Mouse (Mus musculus): ENCODE data around the gene Gemin7. TPM values are rescaled to one million over a fixed set of nuclear protein-coding genes. Genes with fewer than 3 reads are reported as not detected.

Gene Gemin7
- polyA plus RNA-seq, 1 experiment from 2014 or later = 114 TPM

GRCm38 (mm10) chr7:19563884-19564283, 13.5 kb downstream of the Gemin7 start:
- Histone ChIP-seq H3K9ac (ENCODE audit: low read length) (no peak overlapping the region), H3K4me1 (replicated peaks; ENCODE audit: control insufficient read depth, insufficient read depth) (peaks cover 11% of the 10 kb centered on the region; the same call in 1 of the 2 replicates), H3K27me3 (ENCODE audit: control insufficient read depth, insufficient read depth, low read length) (no peaks in the 10 kb centered on the region), H3K4me3 (ENCODE audit: low read depth, low read length) (no peak overlapping the region), H3K27ac (replicated peaks) (no peak overlapping the region), H3K4me2 (replicated peaks; ENCODE audit: low read depth) (no peak overlapping the region), H3K36me3 (ENCODE audit: control insufficient read depth, insufficient read depth, low read length) (peaks cover 11% of the 10 kb centered on the region), H3K9me3 (ENCODE audit: control insufficient read depth, low read length) (no peaks in the 10 kb centered on the region)
- WGBS = 89% methylated on average over 3 of the region's 3 CpGs
- ATAC-seq (ENCODE audit: low FRiP score, low TSS enrichment) (no peak), DNase-seq (ENCODE audit: low spot score) (no peak)
- no peak for TF ChIP-seq EP300 (optimal IDR thresholded peaks at IDR 0.05)
- no peak for TF ChIP-seq CTCF (IDR thresholded peaks at IDR 0.05; ENCODE audit: low read depth)

GRCm38 (mm10) chr7:19562643-19563410, 14.6 kb downstream of the Gemin7 start, which contains the start of gene Ppp1r37:
Gene Ppp1r37, minus strand, starts transcription at chr7:19563076.
- 2% methylated on average over 19 of the region's 19 CpGs for WGBS
- DNase-seq (ENCODE audit: low spot score) (peak; percentile 54), ATAC-seq (ENCODE audit: low FRiP score, low TSS enrichment) (no peak)
- peak within 1 kb of the TSS; percentile 94 for H3K4me2 ChIP-seq (replicated peaks; ENCODE audit: low read depth)
- peaks cover 11% of the 10 kb centered on the region for H3K36me3 ChIP-seq (ENCODE audit: control insufficient read depth, insufficient read depth, low read length)
- H3K4me1 ChIP-seq (replicated peaks; ENCODE audit: control insufficient read depth, insufficient read depth) = peaks cover 11% of the 10 kb centered on the region; the same call in 1 of the 2 replicates
- no peaks in the 10 kb centered on the region for H3K9me3 ChIP-seq (ENCODE audit: control insufficient read depth, low read length)
- H3K9ac ChIP-seq (ENCODE audit: low read length) = peak within 1 kb of the TSS; percentile 95
- peak within 1 kb of the TSS; percentile 95 for H3K27ac ChIP-seq (replicated peaks)
- no peaks in the 10 kb centered on the region for H3K27me3 ChIP-seq (ENCODE audit: control insufficient read depth, insufficient read depth, low read length)
- no peak for TF ChIP-seq CTCF (IDR thresholded peaks at IDR 0.05; ENCODE audit: low read depth)
- no peak for TF ChIP-seq EP300 (optimal IDR thresholded peaks at IDR 0.05)
- peak within 1 kb of the TSS; percentile 92 for H3K4me3 ChIP-seq (ENCODE audit: low read depth, low read length)

- Histone ChIP-seq H3K4me1 (replicated peaks; ENCODE audit: control insufficient read depth, insufficient read depth) (peaks cover 13% of the 10 kb centered on the region), H3K27ac (replicated peaks) (peak overlapping the region; percentile 95), H3K27me3 (ENCODE audit: control insufficient read depth, insufficient read depth, low read length) (no peaks in the 10 kb centered on the region), H3K9ac (ENCODE audit: low read length) (peak overlapping the region; percentile 95), H3K4me3 (ENCODE audit: low read depth, low read length) (peak overlapping the region; percentile 92), H3K36me3 (ENCODE audit: control insufficient read depth, insufficient read depth, low read length) (peaks cover 8% of the 10 kb centered on the region), H3K4me2 (replicated peaks; ENCODE audit: low read depth) (peak overlapping the region; percentile 94), H3K9me3 (ENCODE audit: control insufficient read depth, low read length) (no peaks in the 10 kb centered on the region)
- DNase-seq (ENCODE audit: low spot score) = peak; percentile 95
- TF ChIP-seq EP300 (optimal IDR thresholded peaks at IDR 0.05) = no peak
- 0 out of 2 replicates have a peak, but pooled peaks have one; percentile 2 for TF ChIP-seq CTCF (IDR thresholded peaks at IDR 0.05; ENCODE audit: low read depth)
- peak; percentile 83 for ATAC-seq (ENCODE audit: low FRiP score, low TSS enrichment)
- under 1% methylated on average over 100 of the region's 102 CpGs for WGBS
These were observed 15.4 kb downstream of the Gemin7 start for GRCm38 (mm10) chr7:19561765-19562642.

- 0% methylated on average over 11 of the region's 11 CpGs for WGBS
- peak overlapping the region; percentile 94 for H3K4me2 ChIP-seq (replicated peaks; ENCODE audit: low read depth)
- no peak for TF ChIP-seq CTCF (IDR thresholded peaks at IDR 0.05; ENCODE audit: low read depth)
- no peak for TF ChIP-seq EP300 (optimal IDR thresholded peaks at IDR 0.05)
These were observed 16.0 kb downstream of the Gemin7 start for GRCm38 (mm10) chr7:19561431-19561764.

GRCm38 (mm10) chr7:19560491-19561260, 16.7 kb downstream of the Gemin7 start:
- peak overlapping the region; percentile 94 for H3K4me2 ChIP-seq (replicated peaks; ENCODE audit: low read depth)
- peak overlapping the region; percentile 95 for H3K27ac ChIP-seq (replicated peaks)
- H3K27me3 ChIP-seq (ENCODE audit: control insufficient read depth, insufficient read depth, low read length) = no peaks in the 10 kb centered on the region
- 11% methylated on average over 11 of the region's 11 CpGs for WGBS
- TF ChIP-seq EP300 (optimal IDR thresholded peaks at IDR 0.05) (no peak), CTCF (IDR thresholded peaks at IDR 0.05; ENCODE audit: low read depth) (no peak)
- H3K9me3 ChIP-seq (ENCODE audit: control insufficient read depth, low read length) = no peaks in the 10 kb centered on the region
- H3K9ac ChIP-seq (ENCODE audit: low read length) = peak overlapping the region; percentile 95
- ATAC-seq (ENCODE audit: low FRiP score, low TSS enrichment) (no peak), DNase-seq (ENCODE audit: low spot score) (peak; percentile 65)
- H3K4me1 ChIP-seq (replicated peaks; ENCODE audit: control insufficient read depth, insufficient read depth) = peaks cover 15% of the 10 kb centered on the region
- H3K36me3 ChIP-seq (ENCODE audit: control insufficient read depth, insufficient read depth, low read length) = peaks cover 8% of the 10 kb centered on the region
- peak overlapping the region; percentile 92 for H3K4me3 ChIP-seq (ENCODE audit: low read depth, low read length)

More at GRCm38 (mm10) chr7:19561431-19561764, 16.0 kb downstream of the Gemin7 start:
- peak overlapping the region; percentile 95 for H3K9ac ChIP-seq (ENCODE audit: low read length)
- H3K4me3 ChIP-seq (ENCODE audit: low read depth, low read length) = peak overlapping the region; percentile 92
- H3K36me3 ChIP-seq (ENCODE audit: control insufficient read depth, insufficient read depth, low read length) = peaks cover 8% of the 10 kb centered on the region
- ATAC-seq (ENCODE audit: low FRiP score, low TSS enrichment) = no peak
- H3K27ac ChIP-seq (replicated peaks) = peak overlapping the region; percentile 95
- no peak for DNase-seq (ENCODE audit: low spot score)
- H3K9me3 ChIP-seq (ENCODE audit: control insufficient read depth, low read length) = no peaks in the 10 kb centered on the region
- H3K27me3 ChIP-seq (ENCODE audit: control insufficient read depth, insufficient read depth, low read length) = no peaks in the 10 kb centered on the region
- H3K4me1 ChIP-seq (replicated peaks; ENCODE audit: control insufficient read depth, insufficient read depth) = peaks cover 15% of the 10 kb centered on the region
